15 mouse cellular contexts compared by ENCODE assay signal in genomic region chr7:109544792-109545191, GRCm38 (mm10). TPM values are rescaled to one million over a fixed set of nuclear protein-coding genes. Genes with fewer than 3 reads are reported as not detected.
A peak's percentile ranks its signal among the peaks of the same experiment; 100 is the strongest.
DNase-seq lines count a peak whose midpoint lies in the region; ATAC-seq and TF ChIP-seq lines count a peak whose summit lies in the region.
"Had no signal": no experiment of that assay in that cellular context is flagged by ENCODE, and none has a peak within 500 bp of the region (broad histone marks: within the 10 kb centered on the region; RNA-seq: fewer than 3 reads in every experiment).

No protein-coding gene starts in this region.

- intact Hi-C loops in heart, adult 2 months (cut with DNase I): no loop called here

- H3K4me3 ChIP-seq in heart, adult 2 months: no peak overlapping the region
- no peak overlapping the region for H3K4me3 ChIP-seq in kidney, embryonic 15.5 days (replicated peaks)
- no peak overlapping the region for H3K4me3 ChIP-seq in kidney, embryonic 16.5 days (ENCODE audit: low read length)
- no peak overlapping the region for H3K4me3 ChIP-seq in neural tube, embryonic 13.5 days
- H3K4me3 ChIP-seq in neural tube, embryonic 15.5 days (replicated peaks): no peak overlapping the region
- H3K4me3 ChIP-seq: embryonic facial prominence, embryonic 13.5 days; forebrain, embryonic 10.5 days had no signal

- ATAC-seq in kidney, embryonic 15.5 days (replicated peaks; ENCODE audit: low FRiP score): no peak
- ATAC-seq in kidney, embryonic 16.5 days (ENCODE audit: low FRiP score, low TSS enrichment): no peak
- no peak for ATAC-seq in neural tube, embryonic 13.5 days (ENCODE audit: low read depth)
- no peak for ATAC-seq in neural tube, embryonic 15.5 days (ENCODE audit: low FRiP score)

- no peaks in the 10 kb centered on the region for H3K79me2 ChIP-seq in heart, adult 2 months (replicated peaks; ENCODE audit: control insufficient read depth, insufficient read depth, low read length)

- H3K9me3 ChIP-seq in kidney, embryonic 15.5 days (replicated peaks): no peaks in the 10 kb centered on the region
- no peaks in the 10 kb centered on the region for H3K9me3 ChIP-seq in kidney, embryonic 16.5 days (ENCODE audit: low read length)
- no peaks in the 10 kb centered on the region for H3K9me3 ChIP-seq in neural tube, embryonic 13.5 days
- no peaks in the 10 kb centered on the region for H3K9me3 ChIP-seq in neural tube, embryonic 15.5 days (replicated peaks)
- H3K9me3 ChIP-seq: embryonic facial prominence, embryonic 13.5 days; forebrain, embryonic 10.5 days had no signal

- no peak for DNase-seq in heart, adult 2 months
- DNase-seq in heart, adult 8-10 months (ENCODE audit: low spot score): no peak
- no peak for DNase-seq in layer of hippocampus, adult 9-10 months (ENCODE audit: low spot score)
- DNase-seq in left cerebral cortex, adult 18-20 months (ENCODE audit: low spot score in 2 of 2): no peak
- DNase-seq: B cell, adult 2 months; cerebellum, adult 8-10 months; kidney, postnatal 14 days had no signal

- no peak for TF ChIP-seq EP300 in heart, adult 2 months (IDR thresholded peaks at IDR 0.05; ENCODE audit: insufficient read depth, low read depth, low read length)

- TF ChIP-seq POLR2A in heart, adult 2 months (IDR thresholded peaks at IDR 0.05; ENCODE audit: insufficient read depth, low read depth, low read length): no peak

- H3K9ac ChIP-seq in heart, adult 2 months (ENCODE audit: low read depth, low read length): no peak overlapping the region
- no peak overlapping the region for H3K9ac ChIP-seq in kidney, embryonic 15.5 days
- no peak overlapping the region for H3K9ac ChIP-seq in kidney, embryonic 16.5 days (replicated peaks; ENCODE audit: low read length)
- no peak overlapping the region for H3K9ac ChIP-seq in neural tube, embryonic 13.5 days
- no peak overlapping the region for H3K9ac ChIP-seq in neural tube, embryonic 15.5 days (replicated peaks)
- H3K9ac ChIP-seq: embryonic facial prominence, embryonic 13.5 days; liver, embryonic 14.5 days had no signal

- no peak for TF ChIP-seq CTCF in heart, adult 2 months (IDR thresholded peaks at IDR 0.05)

- no peak overlapping the region for H3K4me2 ChIP-seq in kidney, embryonic 15.5 days
- no peak overlapping the region for H3K4me2 ChIP-seq in kidney, embryonic 16.5 days (replicated peaks; ENCODE audit: low read depth, low read length)
- H3K4me2 ChIP-seq in neural tube, embryonic 13.5 days: no peak overlapping the region
- no peak overlapping the region for H3K4me2 ChIP-seq in neural tube, embryonic 15.5 days
- H3K4me2 ChIP-seq: embryonic facial prominence, embryonic 13.5 days had no signal

- H3K4me1 ChIP-seq in heart, adult 2 months (ENCODE audit: control insufficient read depth, insufficient read depth, low read length): peaks cover 31% of the 10 kb centered on the region
- 0 out of 2 replicates have a peak, but pooled peaks cover 3% of the 10 kb centered on the region for H3K4me1 ChIP-seq in kidney, embryonic 15.5 days
- no peaks in the 10 kb centered on the region for H3K4me1 ChIP-seq in kidney, embryonic 16.5 days (ENCODE audit: insufficient read depth, low read length)
- peaks cover 6% of the 10 kb centered on the region; the same call in 1 of the 2 replicates for H3K4me1 ChIP-seq in neural tube, embryonic 13.5 days (replicated peaks)
- H3K4me1 ChIP-seq in neural tube, embryonic 15.5 days: peaks cover 3% of the 10 kb centered on the region; the same call in 1 of the 2 replicates
- H3K4me1 ChIP-seq: forebrain, embryonic 10.5 days had no signal

- peaks cover 42% of the 10 kb centered on the region for H3K36me3 ChIP-seq in heart, adult 2 months (ENCODE audit: control insufficient read depth, insufficient read depth, low read length)
- peaks cover 71% of the 10 kb centered on the region for H3K36me3 ChIP-seq in kidney, embryonic 15.5 days
- H3K36me3 ChIP-seq in kidney, embryonic 16.5 days (ENCODE audit: insufficient read depth, low read length): peaks cover 17% of the 10 kb centered on the region
- peaks cover 41% of the 10 kb centered on the region; the same call in 1 of the 2 replicates for H3K36me3 ChIP-seq in neural tube, embryonic 13.5 days
- H3K36me3 ChIP-seq in neural tube, embryonic 15.5 days: no peaks in the 10 kb centered on the region

- peak overlapping the region; percentile 63 for H3K27ac ChIP-seq in heart, adult 2 months
- H3K27ac ChIP-seq in kidney, embryonic 15.5 days: peak overlapping the region; percentile 45; the same call in 1 of the 2 replicates
- H3K27ac ChIP-seq in kidney, embryonic 16.5 days (ENCODE audit: low read length): no peak overlapping the region
- peak overlapping the region; percentile 15 for H3K27ac ChIP-seq in neural tube, embryonic 13.5 days (replicated peaks)
- H3K27ac ChIP-seq in neural tube, embryonic 15.5 days (replicated peaks): no peak overlapping the region
- H3K27ac ChIP-seq: embryonic facial prominence, embryonic 13.5 days; liver, embryonic 14.5 days had no signal

- no peaks in the 10 kb centered on the region for H3K27me3 ChIP-seq in heart, adult 2 months (ENCODE audit: control insufficient read depth, insufficient read depth, low read length)
- no peaks in the 10 kb centered on the region for H3K27me3 ChIP-seq in kidney, embryonic 15.5 days
- no peaks in the 10 kb centered on the region for H3K27me3 ChIP-seq in kidney, embryonic 16.5 days (ENCODE audit: insufficient read depth, low read length)
- H3K27me3 ChIP-seq in neural tube, embryonic 13.5 days: no peaks in the 10 kb centered on the region
- H3K27me3 ChIP-seq in neural tube, embryonic 15.5 days (replicated peaks): no peaks in the 10 kb centered on the region
- H3K27me3 ChIP-seq: embryonic facial prominence, embryonic 13.5 days had no signal

- WGBS in heart, adult 2 months: 38% methylated on average over 5 of the region's 5 CpGs
- WGBS in kidney, embryonic 15.5 days: 69% methylated on average over 5 of the region's 5 CpGs
- 64% methylated on average over 5 of the region's 5 CpGs for WGBS in kidney, embryonic 16.5 days
- 70% methylated on average over 5 of the region's 5 CpGs for WGBS in neural tube, embryonic 13.5 days
- WGBS in neural tube, embryonic 15.5 days: 73% methylated on average over 5 of the region's 5 CpGs

RNA-seq across cellular contexts. Expression of gene Rpl27a, which starts 25.8 kb away (rescaled TPM):
- 100 to 1,000 TPM; 102 to 105 TPM for total RNA-seq in heart, adult 2 months (2021)
- 136 and 167 TPM in 2 replicates for polyA plus RNA-seq in heart, adult 2 months (2012; rRNA removed)
- 100 to 1,000 TPM in 2 of 4 experiments, 10 to 100 TPM in 2; 82.2 to 125 (median 99.4) TPM for total RNA-seq in heart, adult 8-10 months (2022)
- polyA plus RNA-seq in kidney, embryonic 15.5 days (2015; fragmentation: Nextera tagmentation; extraction: Ambion mirVana): 135 and 148 TPM in 2 replicates
- polyA plus RNA-seq in kidney, embryonic 16.5 days (2015; fragmentation: Nextera tagmentation; extraction: Ambion mirVana): 122 and 129 TPM in 2 replicates
- polyA plus RNA-seq in neural tube, embryonic 13.5 days (2015; fragmentation: Nextera tagmentation; extraction: Ambion mirVana): 80.7 and 91.7 TPM in 2 replicates
- 81.6 and 93.8 TPM in 2 replicates for polyA plus RNA-seq in neural tube, embryonic 15.5 days (2015; fragmentation: Nextera tagmentation; extraction: Ambion mirVana)
- 100 to 1,000 TPM; 147 to 150 TPM for total RNA-seq in left cerebral cortex, adult 18-20 months (2021)

RNA-seq across cellular contexts. Expression of gene Trim66, which starts 36.9 kb away (rescaled TPM):
- under 1 TPM in 1 of 2 experiments, not detected in 1; 0.21 TPM for total RNA-seq in heart, adult 2 months (2021)
- 0.14 and 0.15 TPM in 2 replicates for polyA plus RNA-seq in heart, adult 2 months (2012; rRNA removed)
- total RNA-seq in heart, adult 8-10 months (2022): under 1 TPM; 0.13 to 0.37 (median 0.15) TPM
- 0.03 TPM in 1 of 2 replicates, not detected in the other for polyA plus RNA-seq in kidney, embryonic 15.5 days (2015; fragmentation: Nextera tagmentation; extraction: Ambion mirVana)
- polyA plus RNA-seq in kidney, embryonic 16.5 days (2015; fragmentation: Nextera tagmentation; extraction: Ambion mirVana): 0.03 TPM in 1 of 2 replicates, not detected in the other
- polyA plus RNA-seq in neural tube, embryonic 13.5 days (2015; fragmentation: Nextera tagmentation; extraction: Ambion mirVana): 0.11 and 0.26 TPM in 2 replicates
- polyA plus RNA-seq in neural tube, embryonic 15.5 days (2015; fragmentation: Nextera tagmentation; extraction: Ambion mirVana): 0.47 and 0.73 TPM in 2 replicates
- 10 to 100 TPM; 21.5 TPM for total RNA-seq in left cerebral cortex, adult 18-20 months (2021)
- total RNA-seq: megakaryocyte, adult 5-6 weeks had no signal

Comparison
In these comparisons a context has a peak if more than half of its experiments do, and no peak if none do; other contexts are left out.
1. H3K27ac ChIP-seq: peak in heart, adult 2 months (single experiment), kidney, embryonic 15.5 days (single experiment) and neural tube, embryonic 13.5 days (single experiment); none in kidney, embryonic 16.5 days (single experiment) and neural tube, embryonic 15.5 days (single experiment).